Mouse (Mus musculus): ENCODE measurements around the gene Afp.

Afp gene

GRCm38 (mm10) chr5:90490518-90490917, at the start of gene Afp:
Gene Afp, plus strand, starts transcription at chr5:90490737.
- DNase-seq = no peak

DNA sequence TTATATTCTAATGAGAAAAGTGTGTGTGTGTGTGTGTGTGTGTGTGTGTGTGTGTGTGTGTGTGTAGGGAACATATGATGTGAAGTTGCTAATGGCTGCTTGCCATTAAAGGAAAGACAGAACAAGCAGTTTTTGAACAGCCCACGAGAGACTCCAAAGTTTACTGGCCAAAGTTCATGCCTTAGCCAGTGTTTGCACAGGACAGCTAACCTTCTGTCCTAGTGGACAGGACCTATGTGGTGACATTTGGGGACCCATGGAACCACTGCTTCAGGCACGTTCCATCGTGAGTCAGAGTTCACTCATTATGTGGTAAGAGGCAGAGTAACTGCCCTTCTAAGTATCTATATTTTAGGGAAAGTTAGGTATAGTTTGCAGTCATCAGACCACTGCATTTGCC, 43.0 kb upstream of the Afp start:
- DNase-seq = no peak

GRCm38 (mm10) chr5:90449961-90450360, 40.6 kb upstream of the Afp start:
- no peak for DNase-seq

DNA sequence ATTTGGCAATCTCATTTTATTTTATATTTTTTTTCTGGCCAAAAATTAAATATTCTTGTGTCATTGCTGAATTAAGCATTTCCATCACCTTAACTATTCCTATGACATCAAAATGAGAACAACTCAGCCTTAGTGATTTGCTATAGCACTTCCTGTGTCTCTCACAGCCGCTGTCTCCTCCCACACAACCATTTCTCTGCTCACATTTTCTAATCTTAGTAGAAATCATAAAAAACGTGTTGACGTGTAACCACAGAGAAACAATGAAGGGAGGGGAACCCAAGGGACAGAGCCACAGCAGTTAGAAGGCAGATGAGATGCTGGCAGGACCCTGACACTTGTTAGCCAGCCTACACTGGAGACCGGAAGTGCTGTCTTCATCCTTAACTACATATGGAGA, 37.8 kb upstream of the Afp start:
- DNase-seq = no peak

- DNase-seq = no peak
Observed at GRCm38 (mm10) chr5:90457241-90457640, 33.3 kb upstream of the Afp start.

DNA sequence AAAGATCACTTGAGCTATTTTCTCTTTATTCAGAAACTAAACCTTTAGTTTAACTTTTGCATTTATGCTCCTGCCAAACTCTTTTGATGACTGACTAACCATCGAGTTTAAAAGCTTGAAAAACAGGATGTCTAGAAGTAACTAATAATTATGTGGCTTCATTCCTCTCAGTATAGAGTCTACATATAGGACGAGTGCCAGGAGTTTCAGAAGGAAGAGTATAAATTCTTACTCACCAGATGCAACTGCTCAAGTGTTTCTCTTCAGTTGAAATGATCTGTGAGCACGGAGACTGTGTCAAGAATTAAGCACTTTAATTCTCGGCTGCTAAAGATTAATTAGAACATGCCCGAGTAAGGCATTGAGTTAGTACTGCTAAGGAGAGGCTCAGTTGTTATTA, 31.8 kb upstream of the Afp start:
- DNase-seq = no peak

DNA sequence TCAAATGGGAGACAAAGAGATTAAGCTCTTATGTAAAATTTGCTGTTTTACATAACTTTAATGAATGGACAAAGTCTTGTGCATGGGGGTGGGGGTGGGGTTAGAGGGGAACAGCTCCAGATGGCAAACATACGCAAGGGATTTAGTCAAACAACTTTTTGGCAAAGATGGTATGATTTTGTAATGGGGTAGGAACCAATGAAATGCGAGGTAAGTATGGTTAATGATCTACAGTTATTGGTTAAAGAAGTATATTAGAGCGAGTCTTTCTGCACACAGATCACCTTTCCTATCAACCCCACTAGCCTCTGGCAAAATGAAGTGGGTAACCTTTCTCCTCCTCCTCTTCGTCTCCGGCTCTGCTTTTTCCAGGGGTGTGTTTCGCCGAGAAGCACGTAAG, 29.9 kb upstream of the Afp start, which contains the start of gene Alb:
Gene Alb, plus strand, starts transcription at position 279 of the 400 bp plus-strand sequence.
- DNase-seq = no peak

- no peak for DNase-seq
Observed at GRCm38 (mm10) chr5:90466806-90467205, 23.7 kb upstream of the Afp start.

DNA sequence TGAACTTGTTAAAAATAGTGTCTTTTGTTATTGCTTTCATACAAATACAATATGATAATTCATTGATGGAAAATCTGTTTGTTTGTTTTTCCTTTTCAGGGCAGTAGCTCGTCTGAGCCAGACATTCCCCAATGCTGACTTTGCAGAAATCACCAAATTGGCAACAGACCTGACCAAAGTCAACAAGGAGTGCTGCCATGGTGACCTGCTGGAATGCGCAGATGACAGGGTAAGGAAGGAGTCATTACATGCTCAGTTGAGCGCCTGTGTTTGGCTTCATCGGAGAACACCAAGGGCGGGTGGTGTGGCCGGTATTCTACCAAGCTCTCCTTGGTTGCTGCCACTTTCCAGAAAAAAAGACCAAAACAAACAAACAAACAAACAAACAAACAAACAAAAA, 23.3 kb upstream of the Afp start:
- DNase-seq = peak; percentile 1

DNA sequence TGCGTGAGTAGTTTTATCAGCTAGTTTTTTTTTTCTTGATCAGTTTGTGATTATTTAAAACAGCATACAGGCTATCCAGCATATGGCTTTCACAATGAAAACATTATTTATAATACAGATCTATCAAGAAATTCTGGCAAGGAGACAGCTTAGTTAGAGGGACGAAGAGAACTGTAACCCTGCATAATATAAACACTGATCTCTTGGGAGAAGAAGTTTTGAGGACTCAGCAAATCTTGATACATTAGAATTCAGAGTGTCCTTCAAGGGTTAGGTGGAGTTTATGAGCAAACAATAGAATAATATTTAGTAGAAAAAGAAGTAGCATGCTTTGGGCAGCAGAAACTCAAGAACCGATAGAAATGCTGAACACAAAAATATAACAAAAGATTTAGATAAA, 19.7 kb upstream of the Afp start:
- no peak for DNase-seq

GRCm38 (mm10) chr5:90473902-90474301, 16.6 kb upstream of the Afp start:
- no peak for DNase-seq

GRCm38 (mm10) chr5:90474369-90474768, 16.2 kb upstream of the Afp start:
- no peak for DNase-seq

GRCm38 (mm10) chr5:90476741-90477140, 13.8 kb upstream of the Afp start:
- DNase-seq = no peak

DNA sequence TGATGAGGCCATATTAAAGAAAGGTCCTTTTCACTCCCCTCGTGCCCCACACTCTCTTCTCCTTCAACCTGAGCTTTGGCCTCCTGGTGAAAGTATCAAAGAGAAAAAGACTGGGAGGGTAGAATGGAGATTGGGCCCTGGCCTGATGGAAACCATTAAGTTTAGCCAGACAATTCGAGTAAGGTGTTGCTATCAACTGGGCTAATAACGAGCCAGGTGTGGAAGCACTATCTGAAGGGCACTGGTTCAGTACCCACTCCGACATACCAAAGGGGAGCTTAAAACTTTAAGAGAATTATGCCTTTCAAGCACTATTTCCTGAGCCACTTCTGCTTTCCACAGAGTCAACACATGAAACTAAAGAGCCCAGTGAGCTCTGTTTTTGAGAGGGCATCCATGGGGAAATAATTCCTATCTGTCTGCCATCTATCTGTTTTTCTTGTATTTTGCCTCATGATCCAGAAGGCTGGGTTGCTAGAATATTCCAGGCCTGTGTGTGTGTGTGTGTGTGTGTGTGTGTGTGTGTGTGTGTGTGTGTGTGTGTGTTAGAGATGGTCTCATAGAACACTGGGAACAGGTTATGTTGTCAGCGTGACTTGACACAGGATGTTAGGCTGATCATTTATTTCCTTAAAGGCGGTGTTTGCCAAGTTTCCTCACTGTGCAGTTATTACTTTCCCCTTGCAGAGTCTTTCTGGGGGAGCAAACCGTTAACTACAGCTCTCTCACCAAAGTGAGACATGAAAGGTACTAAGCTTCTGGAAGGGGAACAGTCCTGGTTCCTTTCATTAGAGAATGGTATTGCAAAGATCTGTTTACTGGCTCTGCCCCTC, 13.0 kb upstream of the Afp start:
- DNase-seq = no peak

DNA sequence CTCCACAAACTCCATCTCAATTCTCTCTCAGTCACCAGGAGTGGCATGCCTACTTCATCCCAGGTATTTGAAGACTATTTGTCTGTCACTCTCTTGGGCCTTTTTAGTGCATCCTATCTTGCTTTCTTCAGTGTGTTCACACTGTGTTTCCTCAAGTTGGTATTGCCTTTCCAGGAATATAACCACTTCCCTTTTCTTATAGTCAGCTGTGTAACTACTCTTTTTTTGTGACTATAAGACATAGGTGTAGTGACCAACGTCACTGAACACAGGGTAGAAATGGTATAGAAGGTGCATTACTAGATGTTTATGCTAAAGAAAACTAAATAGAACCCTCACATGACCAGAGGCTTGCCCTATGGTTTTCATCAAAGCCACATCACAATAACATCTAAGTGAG, 11.7 kb upstream of the Afp start:
- no peak for DNase-seq

DNA sequence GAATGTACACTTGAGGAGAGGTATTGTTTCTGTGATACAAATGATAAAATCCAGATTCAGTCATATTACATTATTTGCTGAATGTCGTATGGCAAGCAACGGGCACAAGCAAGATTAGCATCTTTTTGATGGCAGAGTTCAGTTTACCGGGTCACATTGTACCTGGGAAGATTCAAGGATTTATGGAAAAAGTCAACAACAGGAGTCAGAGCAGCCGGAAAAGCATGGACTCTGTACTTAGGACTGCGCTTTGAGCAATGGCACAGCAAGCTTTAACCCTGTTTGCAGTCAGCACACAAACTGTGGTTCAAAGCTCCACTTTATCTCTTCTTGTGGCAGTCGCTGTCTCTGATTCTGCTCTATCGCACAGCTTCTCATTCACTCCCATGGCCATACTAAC, 4.9 kb upstream of the Afp start:
- DNase-seq = no peak

DNA sequence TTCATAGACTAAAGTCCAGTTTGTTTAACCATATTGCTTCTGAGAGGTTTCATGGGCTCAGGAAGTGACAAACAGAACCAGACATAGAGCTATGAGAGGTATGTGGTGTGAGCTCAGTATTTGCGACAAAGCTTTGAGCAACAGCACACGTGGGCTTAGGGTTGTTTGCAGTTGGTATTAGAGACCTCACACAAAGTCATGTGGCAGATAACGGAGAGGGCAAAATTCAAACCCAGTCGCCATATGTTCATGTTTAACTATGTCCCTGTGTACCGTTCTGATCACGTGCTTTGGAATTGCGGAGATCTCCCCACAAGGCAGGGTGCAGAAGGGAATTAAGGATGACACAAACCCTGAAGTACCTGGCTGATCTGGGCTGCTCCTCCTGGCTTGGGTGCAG, 2.2 kb upstream of the Afp start:
- DNase-seq = no peak

DNA sequence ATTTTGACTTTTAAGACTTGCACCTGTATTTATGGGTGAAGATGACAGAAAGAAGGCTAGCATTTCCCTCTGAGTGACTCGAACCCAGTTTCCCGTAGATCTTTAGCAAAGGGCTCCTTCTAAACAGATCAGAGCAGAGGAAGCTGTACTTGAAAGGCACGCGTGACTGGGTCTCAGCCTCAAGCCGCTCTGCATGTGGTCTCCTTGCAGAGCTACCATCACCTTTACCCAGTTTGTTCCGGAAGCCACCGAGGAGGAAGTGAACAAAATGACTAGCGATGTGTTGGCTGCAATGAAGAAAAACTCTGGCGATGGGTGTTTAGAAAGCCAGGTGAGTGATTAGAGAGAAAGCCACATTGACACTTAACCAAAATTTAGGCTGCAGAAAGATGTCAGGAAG, 1.9 kb downstream of the Afp start:
- DNase-seq = no peak

- no peak for DNase-seq
Observed at GRCm38 (mm10) chr5:90494308-90494707, 3.8 kb downstream of the Afp start.

DNA sequence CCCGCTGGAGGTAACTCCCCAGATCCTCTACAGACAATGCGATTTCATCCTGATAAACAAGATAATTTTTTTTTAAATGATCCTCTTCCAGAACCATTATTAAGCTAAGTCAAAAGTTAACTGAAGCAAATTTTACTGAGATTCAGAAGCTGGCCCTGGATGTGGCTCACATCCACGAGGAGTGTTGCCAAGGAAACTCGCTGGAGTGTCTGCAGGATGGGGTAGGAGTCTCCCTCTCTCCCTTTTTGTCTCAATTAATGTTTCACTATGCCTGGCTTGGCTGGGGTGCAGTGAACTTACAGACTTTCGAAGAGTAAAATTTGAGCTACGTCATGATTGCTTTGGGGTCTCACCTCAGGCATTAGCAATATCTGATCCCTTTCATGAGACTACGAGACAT, 9.0 kb downstream of the Afp start:
- DNase-seq = no peak

DNA sequence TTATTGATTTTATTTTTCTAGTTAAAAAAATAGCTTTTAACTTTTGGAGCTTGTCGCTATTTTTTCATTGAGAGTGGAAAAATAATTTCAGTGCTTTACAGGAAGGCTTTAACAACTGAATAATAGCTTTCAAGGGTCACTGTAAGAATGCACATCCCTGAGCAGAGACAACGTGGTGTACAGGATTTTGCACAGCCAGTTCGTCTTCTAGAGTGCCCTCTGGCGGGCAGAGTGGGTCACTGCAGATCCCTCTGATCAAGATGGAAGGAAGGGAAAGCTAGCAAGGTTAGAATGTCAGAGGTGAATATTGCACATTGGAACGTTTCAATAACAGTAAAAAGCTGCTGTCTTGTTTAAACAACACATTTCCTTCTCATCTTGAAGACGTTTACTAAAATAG, 10.2 kb downstream of the Afp start:
- peak; percentile 68 for DNase-seq

- no peak for DNase-seq
Observed at GRCm38 (mm10) chr5:90501752-90502151, 11.2 kb downstream of the Afp start.

DNA sequence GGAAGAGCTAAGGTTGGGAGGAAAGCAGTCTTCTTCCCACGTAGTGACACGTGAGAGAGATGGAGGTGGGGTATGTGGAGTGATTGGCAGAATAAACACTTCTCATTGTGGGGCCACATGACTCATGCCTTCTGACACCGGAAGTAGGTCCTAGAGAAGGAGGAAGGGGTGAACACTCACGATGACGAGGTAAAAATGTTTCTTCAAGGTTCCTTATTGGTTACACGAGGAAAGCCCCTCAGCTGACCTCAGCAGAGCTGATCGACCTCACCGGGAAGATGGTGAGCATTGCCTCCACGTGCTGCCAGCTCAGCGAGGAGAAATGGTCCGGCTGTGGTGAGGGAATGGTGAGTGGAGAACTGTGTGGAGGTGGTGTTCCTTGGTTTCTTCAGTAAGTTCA, 14.2 kb downstream of the Afp start:
- no peak for DNase-seq

DNA sequence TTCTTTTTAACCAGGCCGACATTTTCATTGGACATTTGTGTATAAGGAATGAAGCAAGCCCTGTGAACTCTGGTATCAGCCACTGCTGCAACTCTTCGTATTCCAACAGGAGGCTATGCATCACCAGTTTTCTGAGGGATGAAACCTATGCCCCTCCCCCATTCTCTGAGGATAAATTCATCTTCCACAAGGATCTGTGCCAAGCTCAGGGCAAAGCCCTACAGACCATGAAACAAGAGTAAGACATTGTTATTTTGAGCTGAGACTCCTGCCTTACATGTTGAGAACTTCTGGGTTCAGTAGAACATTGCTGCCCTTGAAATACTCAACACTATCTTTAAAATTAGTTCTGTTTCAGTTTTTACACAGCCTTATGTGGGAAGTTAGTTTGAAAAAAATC, 16.0 kb downstream of the Afp start:
- DNase-seq = no peak

DNA sequence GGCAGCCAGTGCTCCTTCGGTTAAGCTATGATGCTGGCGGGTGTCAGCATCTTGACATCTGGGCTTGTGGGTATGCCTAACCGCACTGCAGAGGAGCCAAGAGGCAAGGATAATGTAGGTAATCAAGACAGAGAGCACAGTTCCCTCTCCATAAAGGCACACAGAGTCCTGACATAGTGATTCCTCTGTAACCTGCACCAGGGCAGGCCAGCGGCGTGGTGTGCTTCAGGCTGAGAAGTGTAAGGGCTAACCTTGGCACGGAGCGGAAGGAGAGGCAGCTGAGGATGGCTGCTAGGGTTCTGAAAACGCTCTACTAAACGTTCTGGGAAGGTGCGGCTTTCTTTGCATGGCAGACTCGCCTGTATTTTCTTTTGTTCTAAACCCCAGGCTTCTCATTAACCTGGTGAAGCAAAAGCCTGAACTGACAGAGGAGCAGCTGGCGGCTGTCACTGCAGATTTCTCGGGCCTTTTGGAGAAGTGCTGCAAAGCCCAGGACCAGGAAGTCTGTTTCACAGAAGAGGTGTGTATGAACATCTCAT, 16.9 kb downstream of the Afp start:
- no peak for DNase-seq

Data from cerebellum, adult 9-10 months (tissue).